Mouse (Mus musculus) hindbrain, postnatal 0 days (tissue): ENCODE measurements around the gene Dnajc1. TPM values are rescaled to one million over a fixed set of nuclear protein-coding genes. Genes with fewer than 3 reads are reported as not detected.

Experiments used
- ATAC-seq: fragments of 200-750 bp; cut with Nextera tagmentation; 2 replicates; pipeline ENCODE4 v1.8.0; 2017; ENCODE audit warnings: mild to moderate bottlenecking, moderate TSS enrichment, moderate library complexity
- DNase-seq: peaks from one replicate; pipeline ENCODE4 v3.0.0-alpha.2; 2015; ENCODE audit warnings: low spot score
- H3K27ac ChIP-seq: fragments of 300-500 bp; sonication (generic); 2 replicates; pipeline ENCODE4 v1.5.1; 2014; ENCODE audit warnings: mild to moderate bottlenecking
- H3K27me3 ChIP-seq: fragments of 300-500 bp; sonication (generic); 2 replicates; pipeline ENCODE4 v1.6.1; 2014; ENCODE audit warnings: low read length, mixed read lengths; ENCODE audit not compliant: insufficient read depth
- H3K36me3 ChIP-seq: fragments of 300-500 bp; sonication (generic); 2 replicates; pipeline ENCODE4 v1.6.1; 2014; ENCODE audit warnings: low read length, mixed read lengths; ENCODE audit not compliant: insufficient read depth
- H3K4me1 ChIP-seq: fragments of 300-500 bp; sonication (generic); 2 replicates; pipeline ENCODE4 v1.6.1; 2014; ENCODE audit warnings: antibody characterized with exemption, low read length, mixed read lengths; ENCODE audit not compliant: insufficient read depth
- H3K4me2 ChIP-seq: fragments of 300-500 bp; sonication (generic); 2 replicates; pipeline ENCODE4 v1.6.1; 2014; ENCODE audit warnings: low read depth, mild to moderate bottlenecking, low read length, moderate library complexity, mixed read lengths
- H3K4me3 ChIP-seq: fragments of 300-500 bp; sonication (generic); 2 replicates; pipeline ENCODE4 v1.5.1; 2014; ENCODE audit warnings: low read length
- H3K9ac ChIP-seq: fragments of 300-500 bp; sonication (generic); replicated peaks from 2 replicates; pipeline ENCODE4 v1.6.1; 2014; ENCODE audit warnings: mild to moderate bottlenecking, low read length, moderate library complexity, mixed read lengths
- H3K9me3 ChIP-seq: fragments of 300-500 bp; sonication (generic); 2 replicates; pipeline ENCODE4 v1.6.1; 2016; ENCODE audit warnings: low read length, mixed read lengths
- CTCF ChIP-seq: IDR thresholded peaks from 2 replicates; pipeline ENCODE4 v1.5.1; 2016; ENCODE audit warnings: antibody characterized with exemption, control low read depth, low read depth
- WGBS: fragments of 180-500 bp; shearing (Covaris S2); extraction: QIAGEN DNeasy Blood & Tissue Kit; methylation state at CpG from one replicate; pipeline ENCODE4 v1.1.7; 2014; 5-methylcytosine and 5-hydroxymethylcytosine counted together
- polyA plus RNA-seq: library from polyadenylated mRNA; unstranded; fragments of >200 nt; fragmentation: Nextera tagmentation; extraction: Ambion mirVana; gene quantifications from 2 replicates; pipeline ENCODE4 v1.2.1, GENCODE M21; 2015
- total RNA-seq: library from RNA; depleted of rRNA; stranded (reverse); fragments of >200 nt; gene quantifications from 2 replicates; pipeline ENCODE4 v1.2.3, GENCODE M21; 2014

Gene Dnajc1
- total and polyA plus RNA-seq, 2 experiments from 2014 or later: 13.0 to 21.2 TPM

- TF ChIP-seq CTCF: no peak
- ATAC-seq: no peak
- H3K36me3 ChIP-seq: no peaks in the 10 kb centered on the region
- no peaks in the 10 kb centered on the region for H3K27me3 ChIP-seq
- no peak for DNase-seq
- no peak overlapping the region for H3K27ac ChIP-seq
- no peak overlapping the region for H3K4me3 ChIP-seq
- no peak overlapping the region for H3K4me2 ChIP-seq
- no peak overlapping the region for H3K9ac ChIP-seq
- H3K4me1 ChIP-seq: no peaks in the 10 kb centered on the region
- H3K9me3 ChIP-seq: no peaks in the 10 kb centered on the region
- WGBS: 98% methylated on average over 5 of the region's 5 CpGs
Measured at GRCm38 (mm10) chr2:18180323-18180722, 212.3 kb downstream of the Dnajc1 start.

GRCm38 (mm10) chr2:18176235-18176634 is 216.4 kb downstream of the Dnajc1 start:
- WGBS: 94% methylated on average over 3 of the region's 3 CpGs
- ATAC-seq (no peak), DNase-seq (no peak)
- no peak overlapping the region for H3K4me2 ChIP-seq
- no peak overlapping the region for H3K4me3 ChIP-seq
- H3K27me3 ChIP-seq: no peaks in the 10 kb centered on the region
- H3K27ac ChIP-seq: no peak overlapping the region
- H3K9ac ChIP-seq: no peak overlapping the region
- TF ChIP-seq CTCF: no peak
- H3K36me3 ChIP-seq: no peaks in the 10 kb centered on the region
- no peaks in the 10 kb centered on the region for H3K9me3 ChIP-seq
- no peaks in the 10 kb centered on the region for H3K4me1 ChIP-seq

GRCm38 (mm10) chr2:18175234-18175633 is 217.4 kb downstream of the Dnajc1 start:
- WGBS: 34% methylated on average over 1 of the region's 1 CpGs
- no peak for DNase-seq

GRCm38 (mm10) chr2:18169174-18169948 is 223.3 kb downstream of the Dnajc1 start:
- no peak overlapping the region for H3K9ac ChIP-seq
- no peaks in the 10 kb centered on the region for H3K27me3 ChIP-seq
- no peaks in the 10 kb centered on the region for H3K36me3 ChIP-seq
- no peak overlapping the region for H3K4me3 ChIP-seq
- 72% methylated on average over 1 of the region's 1 CpGs for WGBS
- H3K4me2 ChIP-seq: no peak overlapping the region
- no peaks in the 10 kb centered on the region for H3K4me1 ChIP-seq
- no peaks in the 10 kb centered on the region for H3K9me3 ChIP-seq
- DNase-seq: no peak
- no peak for TF ChIP-seq CTCF
- H3K27ac ChIP-seq: no peak overlapping the region
- ATAC-seq: no peak

More at GRCm38 (mm10) chr2:18175234-18175633, 217.4 kb downstream of the Dnajc1 start:
- ATAC-seq: no peak
- H3K9ac ChIP-seq: no peak overlapping the region
- no peak overlapping the region for H3K4me2 ChIP-seq
- H3K4me3 ChIP-seq: no peak overlapping the region
- H3K27me3 ChIP-seq: no peaks in the 10 kb centered on the region
- no peak for TF ChIP-seq CTCF
- no peaks in the 10 kb centered on the region for H3K9me3 ChIP-seq
- H3K27ac ChIP-seq: no peak overlapping the region
- no peaks in the 10 kb centered on the region for H3K4me1 ChIP-seq
- no peaks in the 10 kb centered on the region for H3K36me3 ChIP-seq

- DNase-seq: no peak
- Histone ChIP-seq H3K27me3 (no peaks in the 10 kb centered on the region), H3K9me3 (no peaks in the 10 kb centered on the region), H3K4me2 (no peak overlapping the region), H3K4me1 (no peaks in the 10 kb centered on the region), H3K9ac (no peak overlapping the region), H3K4me3 (no peak overlapping the region), H3K27ac (no peak overlapping the region), H3K36me3 (peaks cover 9% of the 10 kb centered on the region; the same call in 1 of the 2 replicates)
- WGBS: 75% methylated on average over 2 of the region's 2 CpGs
- ATAC-seq: no peak
- no peak for TF ChIP-seq CTCF
Measured at GRCm38 (mm10) chr2:18165511-18165910, 227.1 kb downstream of the Dnajc1 start.

- Histone ChIP-seq H3K27ac (no peak overlapping the region), H3K4me1 (no peaks in the 10 kb centered on the region), H3K36me3 (peaks cover 9% of the 10 kb centered on the region; the same call in 1 of the 2 replicates), H3K4me3 (no peak overlapping the region), H3K9ac (no peak overlapping the region), H3K4me2 (no peak overlapping the region), H3K9me3 (no peaks in the 10 kb centered on the region), H3K27me3 (no peaks in the 10 kb centered on the region)
- ATAC-seq (no peak), DNase-seq (no peak)
- WGBS: 76% methylated on average over 5 of the region's 5 CpGs
- no peak for TF ChIP-seq CTCF
Measured at GRCm38 (mm10) chr2:18160992-18161391, 231.6 kb downstream of the Dnajc1 start.

GRCm38 (mm10) chr2:18159426-18159825 is 233.2 kb downstream of the Dnajc1 start:
- no peaks in the 10 kb centered on the region for H3K27me3 ChIP-seq
- H3K4me2 ChIP-seq: no peak overlapping the region
- H3K36me3 ChIP-seq: peaks cover 13% of the 10 kb centered on the region; the same call in 1 of the 2 replicates
- no peak for TF ChIP-seq CTCF
- WGBS: 91% methylated on average over 3 of the region's 3 CpGs
- no peak overlapping the region for H3K9ac ChIP-seq
- ATAC-seq: no peak
- no peak overlapping the region for H3K4me3 ChIP-seq
- no peaks in the 10 kb centered on the region for H3K4me1 ChIP-seq
- no peak for DNase-seq
- H3K9me3 ChIP-seq: no peaks in the 10 kb centered on the region
- no peak overlapping the region for H3K27ac ChIP-seq
